Mouse (Mus musculus): Measurements from ENCODE around the gene Ms4a8a. TPM values are rescaled to one million over a fixed set of nuclear protein-coding genes. Genes with fewer than 3 reads are reported as not detected.

The Ms4a8a gene
- total RNA-seq (2023) = 0.75 to 0.85 TPM in 2 of 4 replicates, not detected in the others

DNA sequence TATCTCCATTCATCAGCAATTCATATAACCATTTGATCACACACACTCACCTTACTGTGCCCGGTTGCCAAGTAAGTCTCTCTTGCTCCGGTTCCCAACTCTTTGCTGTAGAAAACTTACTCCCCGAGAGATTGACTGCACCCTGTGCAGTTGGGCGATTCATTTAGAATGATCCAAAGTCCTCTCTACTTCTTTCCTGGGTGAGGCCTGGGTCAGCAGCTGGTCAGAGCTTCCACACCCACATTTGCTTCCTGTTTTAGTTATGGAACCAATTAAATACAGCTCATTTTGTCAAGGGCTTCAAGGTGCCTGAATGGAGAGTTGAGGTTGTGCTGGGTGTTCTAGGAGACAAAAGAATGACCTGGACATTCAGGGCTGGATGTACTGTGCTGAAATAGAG, at the start of gene Ms4a8a:
Gene Ms4a8a (minus strand): TSS at position 169 of the 400 bp plus-strand sequence.

DNA sequence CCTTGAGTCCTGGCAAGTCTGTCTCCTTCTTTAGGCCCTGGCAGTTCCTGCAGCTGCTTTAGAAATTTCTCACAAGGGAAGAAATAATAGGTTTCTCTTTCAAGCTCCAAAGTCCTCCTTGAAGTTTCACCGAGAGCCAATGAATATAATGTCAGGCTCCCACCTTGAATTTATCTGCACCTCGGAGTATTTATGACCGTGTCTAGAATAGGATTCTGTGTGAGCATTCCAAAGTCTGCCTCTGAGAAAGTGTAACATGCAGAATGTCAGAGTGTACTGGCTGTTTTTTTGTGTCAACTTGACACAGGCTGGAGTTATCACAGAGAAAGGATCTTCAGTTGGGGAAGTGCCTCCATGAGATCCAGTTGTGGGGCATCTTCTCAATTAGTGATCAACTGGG, 63.0 kb downstream of the Ms4a8a start, which contains the start of gene Ms4a18:
Gene Ms4a18 (minus strand): TSS at position 141 of the 400 bp plus-strand sequence.

Other genes with a start within 250 kb of the Ms4a8a start
- gene Slc15a3, start 241.4 kb downstream of the Ms4a8a start, total RNA-seq (2023) = 30.3 to 56.1 TPM (median 39.7 TPM) in 4 replicates
- gene Tmem132a, start 211.2 kb downstream of the Ms4a8a start, total RNA-seq (2023) = 0.28 to 2.0 TPM (median 0.51 TPM) in 4 replicates
- 24.4 to 29.2 TPM (median 25.2 TPM) in 4 replicates for gene Tmem109, start 199.1 kb downstream of the Ms4a8a start, total RNA-seq (2023)
- 107 to 138 TPM (median 121 TPM) in 4 replicates for gene Prpf19, start 185.9 kb downstream of the Ms4a8a start, total RNA-seq (2023)
- gene Zp1, start 160.5 kb downstream of the Ms4a8a start, total RNA-seq (2023) = not detected in 4 replicates
- not detected in 4 replicates for gene Ptgdr2, start 143.9 kb downstream of the Ms4a8a start, total RNA-seq (2023)
- 42.0 to 48.4 TPM (median 45.5 TPM) in 4 replicates for gene Ccdc86, start 131.8 kb downstream of the Ms4a8a start, total RNA-seq (2023)
- not detected in 4 replicates for gene Ms4a10, start 106.4 kb downstream of the Ms4a8a start, total RNA-seq (2023)
- not detected in 4 replicates for gene Ms4a15, start 87.9 kb downstream of the Ms4a8a start, total RNA-seq (2023)
- gene Ms4a18, start 63.1 kb downstream of the Ms4a8a start, total RNA-seq (2023) = not detected in 4 replicates
- gene 1700017D01Rik, start 49.8 kb upstream of the Ms4a8a start, total RNA-seq (2023) = 0.21 TPM in 1 of 4 replicates, not detected in the others
- not detected in 4 replicates for gene 1700025F22Rik, start 84.2 kb upstream of the Ms4a8a start, total RNA-seq (2023)
- gene Ms4a13, start 115.6 kb upstream of the Ms4a8a start, total RNA-seq (2023) = not detected in 4 replicates
- gene Ms4a12, start 151.3 kb upstream of the Ms4a8a start, total RNA-seq (2023) = 0.55 to 1.2 TPM (median 0.81 TPM) in 4 replicates
- gene Ms4a1, start 185.1 kb upstream of the Ms4a8a start, total RNA-seq (2023) = 679 to 695 TPM (median 691 TPM) in 4 replicates
- not detected in 4 replicates for gene Ms4a5, start 202.8 kb upstream of the Ms4a8a start, total RNA-seq (2023)
- gene Ms4a14, start 233.4 kb upstream of the Ms4a8a start, total RNA-seq (2023) = 0.54 to 1.1 TPM (median 0.64 TPM) in 4 replicates